Mouse (Mus musculus) liver, embryonic 16.5 days (tissue): Measurements from ENCODE around the gene Tiam2. TPM values are rescaled to one million over a fixed set of nuclear protein-coding genes. Genes with fewer than 3 reads are reported as not detected.

Experiments
- ATAC-seq: fragments of 200-750 bp; cut with Nextera tagmentation; 2 replicates; pipeline ENCODE4 v1.8.0; 2017; ENCODE audit warnings: low read depth, mild to moderate bottlenecking, moderate number of reproducible peaks, moderate library complexity
- H3K27ac ChIP-seq: fragments of 300-500 bp; sonication (generic); 2 replicates; pipeline ENCODE4 v1.5.1; 2014; ENCODE audit warnings: mild to moderate bottlenecking, low read length
- H3K27me3 ChIP-seq: fragments of 300-500 bp; sonication (generic); 2 replicates; pipeline ENCODE4 v1.6.1; 2014; ENCODE audit warnings: low read depth, low read length, mixed read lengths; ENCODE audit not compliant: control insufficient read depth, insufficient read depth
- H3K36me3 ChIP-seq: fragments of 300-500 bp; sonication (generic); 2 replicates; pipeline ENCODE4 v1.6.1; 2014; ENCODE audit warnings: mild to moderate bottlenecking; ENCODE audit not compliant: control insufficient read depth, insufficient read depth
- H3K4me1 ChIP-seq: fragments of 300-500 bp; sonication (generic); 2 replicates; pipeline ENCODE4 v1.6.1; 2014; ENCODE audit warnings: low read depth, low read length, mixed read lengths; ENCODE audit not compliant: control insufficient read depth
- H3K4me2 ChIP-seq: fragments of 300-500 bp; sonication (generic); 2 replicates; pipeline ENCODE4 v1.6.1; 2014; ENCODE audit warnings: low read depth, low read length, mixed read lengths
- H3K4me3 ChIP-seq: fragments of 300-500 bp; sonication (generic); 2 replicates; pipeline ENCODE4 v1.5.1; 2014; ENCODE audit warnings: low read depth, mild to moderate bottlenecking, low read length
- H3K9ac ChIP-seq: fragments of 300-500 bp; sonication (generic); 2 replicates; pipeline ENCODE4 v1.6.1; 2014; ENCODE audit warnings: low read depth, low read length
- H3K9me3 ChIP-seq: fragments of 300-500 bp; sonication (generic); replicated peaks from 2 replicates; pipeline ENCODE4 v1.6.1; 2016; ENCODE audit warnings: low read length; ENCODE audit not compliant: control insufficient read depth
- WGBS: fragments of 180-500 bp; shearing (Covaris S2); extraction: QIAGEN DNeasy Blood & Tissue Kit; methylation state at CpG from one replicate; pipeline ENCODE4 v1.1.7; 2014; ENCODE audit not compliant: insufficient replicate concordance; 5-methylcytosine and 5-hydroxymethylcytosine counted together
- polyA plus RNA-seq: library from polyadenylated mRNA; unstranded; fragments of >200 nt; fragmentation: Nextera tagmentation; extraction: Ambion mirVana; gene quantifications from 2 replicates; pipeline ENCODE4 v1.2.1, GENCODE M21; 2015

Gene Tiam2
- 0.72 and 0.86 TPM in 2 replicates for polyA plus RNA-seq

GRCm38 (mm10) chr17:3326148-3326902, at the start of gene Tiam2:
Gene Tiam2 (plus strand): TSS chr17:3326573.
- H3K9me3 ChIP-seq: no peaks in the 10 kb centered on the region
- H3K4me1 ChIP-seq: no peaks in the 10 kb centered on the region; the same call in 1 of the 2 replicates
- no peaks in the 10 kb centered on the region for H3K36me3 ChIP-seq
- peak within 1 kb of the TSS; percentile 72 for H3K4me2 ChIP-seq
- H3K4me3 ChIP-seq: peak within 1 kb of the TSS; percentile 60
- under 1% methylated on average over 54 of the region's 55 CpGs for WGBS
- H3K9ac ChIP-seq: peak within 1 kb of the TSS; percentile 20; the same call in 1 of the 2 replicates
- ATAC-seq: peak; percentile 70
- no peak within 1 kb of the TSS for H3K27ac ChIP-seq
- peaks cover 34% of the 10 kb centered on the region for H3K27me3 ChIP-seq

- Histone ChIP-seq H3K4me2 (no peak overlapping the region), H3K4me3 (no peak overlapping the region), H3K36me3 (no peaks in the 10 kb centered on the region), H3K27me3 (no peaks in the 10 kb centered on the region), H3K9ac (no peak overlapping the region), H3K4me1 (no peaks in the 10 kb centered on the region), H3K9me3 (no peaks in the 10 kb centered on the region), H3K27ac (no peak overlapping the region)
- WGBS: 57% methylated on average over 2 of the region's 2 CpGs
- ATAC-seq: no peak
These were observed 46.1 kb upstream of the Tiam2 start for GRCm38 (mm10) chr17:3280321-3280720.

- H3K9me3 ChIP-seq: no peaks in the 10 kb centered on the region
- H3K9ac ChIP-seq: no peak overlapping the region
- no peaks in the 10 kb centered on the region for H3K36me3 ChIP-seq
- no peak for ATAC-seq
- 74% methylated on average over 5 of the region's 5 CpGs for WGBS
- no peaks in the 10 kb centered on the region for H3K27me3 ChIP-seq
- no peak overlapping the region for H3K4me3 ChIP-seq
- no peak overlapping the region for H3K4me2 ChIP-seq
- no peak overlapping the region for H3K27ac ChIP-seq
- no peaks in the 10 kb centered on the region for H3K4me1 ChIP-seq
These were observed 44.4 kb upstream of the Tiam2 start for GRCm38 (mm10) chr17:3281939-3282338.

- Histone ChIP-seq H3K36me3 (no peaks in the 10 kb centered on the region), H3K9ac (no peak overlapping the region), H3K27me3 (no peaks in the 10 kb centered on the region), H3K4me3 (no peak overlapping the region), H3K4me2 (no peak overlapping the region), H3K9me3 (no peaks in the 10 kb centered on the region), H3K27ac (no peak overlapping the region), H3K4me1 (no peaks in the 10 kb centered on the region)
- no peak for ATAC-seq
- WGBS: 42% methylated on average over 8 of the region's 8 CpGs
These were observed 41.2 kb upstream of the Tiam2 start for GRCm38 (mm10) chr17:3285030-3285671.

GRCm38 (mm10) chr17:3286123-3286825, 40.1 kb upstream of the Tiam2 start:
- H3K4me3 ChIP-seq: no peak overlapping the region
- 50% methylated on average over 8 of the region's 8 CpGs for WGBS
- ATAC-seq: no peak
- no peaks in the 10 kb centered on the region for H3K4me1 ChIP-seq
- H3K27ac ChIP-seq: no peak overlapping the region
- no peaks in the 10 kb centered on the region for H3K36me3 ChIP-seq
- no peak overlapping the region for H3K4me2 ChIP-seq
- no peak overlapping the region for H3K9ac ChIP-seq
- H3K9me3 ChIP-seq: no peaks in the 10 kb centered on the region
- no peaks in the 10 kb centered on the region for H3K27me3 ChIP-seq

GRCm38 (mm10) chr17:3288341-3288740, 38.0 kb upstream of the Tiam2 start:
- H3K36me3 ChIP-seq: no peaks in the 10 kb centered on the region
- H3K4me3 ChIP-seq: no peak overlapping the region
- no peak overlapping the region for H3K9ac ChIP-seq
- H3K4me1 ChIP-seq: no peaks in the 10 kb centered on the region
- no peaks in the 10 kb centered on the region for H3K9me3 ChIP-seq
- no peak overlapping the region for H3K4me2 ChIP-seq
- no peaks in the 10 kb centered on the region for H3K27me3 ChIP-seq
- H3K27ac ChIP-seq: no peak overlapping the region
- ATAC-seq: no peak
- 11% methylated on average over 6 of the region's 6 CpGs for WGBS

GRCm38 (mm10) chr17:3295097-3295496, 31.3 kb upstream of the Tiam2 start:
- Histone ChIP-seq H3K9me3 (no peaks in the 10 kb centered on the region), H3K4me1 (no peaks in the 10 kb centered on the region), H3K4me2 (no peak overlapping the region), H3K27me3 (no peaks in the 10 kb centered on the region), H3K9ac (no peak overlapping the region), H3K36me3 (no peaks in the 10 kb centered on the region), H3K4me3 (no peak overlapping the region), H3K27ac (no peak overlapping the region)
- 11% methylated on average over 2 of the region's 2 CpGs for WGBS
- no peak for ATAC-seq

GRCm38 (mm10) chr17:3299487-3299886, 26.9 kb upstream of the Tiam2 start:
- Histone ChIP-seq H3K36me3 (no peaks in the 10 kb centered on the region), H3K9me3 (no peaks in the 10 kb centered on the region), H3K4me1 (no peaks in the 10 kb centered on the region), H3K4me3 (no peak overlapping the region), H3K4me2 (no peak overlapping the region), H3K9ac (no peak overlapping the region), H3K27me3 (no peaks in the 10 kb centered on the region), H3K27ac (no peak overlapping the region)
- ATAC-seq: no peak
- 52% methylated on average over 6 of the region's 6 CpGs for WGBS

GRCm38 (mm10) chr17:3305926-3306325, 20.4 kb upstream of the Tiam2 start:
- no peak for ATAC-seq
- WGBS: 20% methylated on average over 2 of the region's 2 CpGs
- no peaks in the 10 kb centered on the region for H3K27me3 ChIP-seq

More at GRCm38 (mm10) chr17:3305926-3306325, 20.4 kb upstream of the Tiam2 start:
- Histone ChIP-seq H3K27ac (no peak overlapping the region), H3K36me3 (no peaks in the 10 kb centered on the region), H3K4me1 (no peaks in the 10 kb centered on the region), H3K9me3 (no peaks in the 10 kb centered on the region), H3K4me2 (no peak overlapping the region), H3K9ac (no peak overlapping the region), H3K4me3 (no peak overlapping the region)
